Mouse (Mus musculus): ENCODE results near the gene Rab4a.
A peak's percentile ranks its signal among the peaks of the same experiment; 100 is the strongest.

Rab4a gene

DNA sequence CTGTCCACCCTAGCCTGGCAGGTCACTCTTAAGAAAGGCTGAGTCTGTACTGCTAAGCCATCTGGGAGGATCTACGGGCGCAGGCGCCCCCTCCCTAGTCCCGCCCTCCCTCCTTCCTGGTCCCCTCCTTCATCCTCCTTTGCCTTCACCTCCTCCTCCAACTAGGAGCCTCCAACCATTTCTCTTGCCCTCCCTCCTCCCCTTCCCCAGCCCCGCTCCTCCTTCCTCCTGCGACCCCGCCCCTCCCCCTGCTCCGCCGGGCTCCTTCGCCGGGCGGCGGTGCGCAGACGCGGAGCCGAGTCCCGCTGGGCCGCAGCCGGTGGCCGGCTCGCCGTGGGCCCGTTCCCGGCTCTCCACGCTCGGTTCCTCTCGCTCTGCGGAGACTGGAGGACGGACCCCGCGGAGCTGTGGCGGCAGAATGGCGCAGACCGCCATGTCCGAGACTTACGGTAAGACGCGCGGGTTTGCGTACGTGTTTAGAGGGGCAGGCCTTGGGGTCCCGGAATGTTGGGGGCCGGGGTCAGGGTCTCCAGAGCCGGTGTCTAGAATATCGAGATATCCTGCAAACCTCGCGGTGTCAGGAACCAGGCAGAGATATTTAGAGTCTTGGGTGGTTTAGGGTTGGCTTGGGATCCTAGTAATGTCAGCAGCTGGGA lies at the start of gene Rab4a:
TSS of gene Rab4a (plus strand) at position 268 of the 656 bp plus-strand sequence.
- peak; percentile 88 for DNase-seq (ENCODE audit: low spot score)

DNA sequence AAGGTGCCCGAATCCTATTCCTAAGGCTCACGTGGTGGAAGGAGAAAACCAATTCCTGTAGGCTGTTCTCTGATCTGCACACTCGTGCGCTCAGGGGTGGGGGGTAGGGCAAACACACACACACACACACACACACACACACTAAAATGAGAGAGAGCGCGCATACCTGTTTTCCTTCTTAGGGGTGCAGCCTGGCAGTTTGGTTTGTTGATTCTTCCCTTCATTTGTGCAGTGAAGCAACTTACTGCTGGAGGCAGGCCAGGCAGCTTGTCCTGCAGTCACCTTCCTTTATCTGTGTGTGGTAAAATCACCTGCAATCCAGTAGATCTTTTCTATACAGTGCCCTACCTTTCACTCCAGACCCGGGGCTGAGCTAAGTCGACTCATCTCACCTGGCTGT lies 48.9 kb upstream of the Rab4a start:
- no peak for DNase-seq (ENCODE audit: low spot score)

DNA sequence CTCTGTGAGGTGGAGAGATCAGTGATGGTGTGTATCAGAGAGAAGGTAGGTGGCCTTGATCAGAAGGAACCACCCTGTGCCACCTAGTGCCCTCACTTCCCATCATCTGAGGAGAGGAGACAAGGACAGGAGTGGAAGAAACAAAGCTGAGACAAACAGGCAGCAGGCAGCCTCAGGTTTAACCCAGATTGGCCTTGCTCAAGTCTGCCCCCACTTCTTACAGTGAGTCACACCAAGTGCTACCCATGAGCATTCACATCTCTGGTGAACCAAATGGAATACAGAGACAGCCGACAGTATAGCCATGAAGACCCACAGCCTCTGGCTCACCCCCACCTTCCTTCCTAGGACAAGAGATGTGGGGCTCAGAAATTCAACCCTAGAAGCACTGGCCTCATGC lies 46.9 kb upstream of the Rab4a start:
- no peak for DNase-seq (ENCODE audit: low spot score)

DNA sequence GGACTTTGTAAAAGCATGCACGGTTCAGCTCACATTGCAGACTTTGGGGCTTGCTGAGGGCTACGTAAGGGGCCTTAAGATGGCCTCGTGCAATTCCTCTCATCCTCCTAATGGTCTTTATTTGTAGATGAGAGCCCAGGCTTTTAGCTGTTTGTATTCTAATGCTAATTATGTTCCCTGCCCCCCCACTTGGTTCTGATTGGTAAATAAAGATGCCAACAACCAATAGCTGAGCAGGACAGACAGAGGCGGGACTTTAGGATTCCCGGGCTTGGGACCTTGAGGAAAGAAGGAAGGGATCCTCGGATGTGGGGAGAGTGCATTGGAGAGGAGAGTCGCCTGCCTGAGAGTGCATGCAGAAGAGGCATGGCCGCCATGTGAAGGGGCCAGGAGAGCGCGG lies 45.9 kb upstream of the Rab4a start:
- DNase-seq (ENCODE audit: low spot score): no peak

DNA sequence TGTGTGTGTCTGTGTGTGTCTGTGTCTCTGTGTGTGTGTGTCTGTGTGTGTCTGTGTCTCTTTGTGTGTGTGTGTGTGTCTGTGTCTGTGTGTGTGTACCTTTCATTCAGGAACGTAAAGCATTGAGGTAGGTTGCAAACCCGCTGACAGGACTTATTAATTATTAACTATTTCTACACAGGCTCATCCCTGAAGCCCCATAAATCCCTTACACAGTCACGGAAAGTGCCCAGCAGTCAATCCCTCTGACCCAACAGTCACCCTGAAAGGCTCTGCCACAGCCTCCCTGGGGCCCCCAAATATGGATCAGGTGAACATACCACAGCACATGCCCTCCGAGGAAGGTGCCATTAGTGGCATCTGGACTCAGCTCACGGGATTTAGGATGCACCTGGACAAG lies 45.2 kb upstream of the Rab4a start:
- no peak for DNase-seq (ENCODE audit: low spot score)

DNA sequence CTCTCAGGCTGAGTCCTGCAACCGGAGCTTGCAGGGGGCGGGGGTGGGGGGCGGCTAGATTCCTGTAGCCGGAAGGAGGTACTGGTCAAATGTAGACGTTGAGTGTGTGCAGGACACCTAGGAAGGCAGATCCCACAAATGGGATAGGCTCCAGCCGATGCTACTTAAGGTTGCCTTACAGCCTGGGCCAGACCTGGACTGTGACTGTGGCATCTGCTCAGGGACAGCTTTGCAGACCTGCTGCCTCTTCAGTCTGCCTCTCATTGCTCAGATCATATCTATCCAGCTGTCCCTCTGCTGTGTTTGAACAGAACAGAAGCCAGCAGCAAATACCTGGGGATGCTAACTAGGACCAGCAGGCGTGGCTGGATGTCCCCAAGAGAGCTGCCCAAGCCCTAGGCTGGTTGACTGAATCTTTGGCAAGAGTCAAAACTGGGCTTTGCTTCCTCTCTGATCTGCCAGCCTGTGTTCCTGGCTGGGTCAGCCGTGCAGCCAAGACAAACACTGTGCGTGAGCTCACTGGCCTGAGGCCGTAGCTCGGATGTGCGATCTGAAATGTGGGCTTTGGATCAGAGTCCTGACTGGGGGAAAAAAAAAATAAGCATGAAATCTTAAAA lies 44.4 kb upstream of the Rab4a start:
- peak; percentile 43 for DNase-seq (ENCODE audit: low spot score)

DNA sequence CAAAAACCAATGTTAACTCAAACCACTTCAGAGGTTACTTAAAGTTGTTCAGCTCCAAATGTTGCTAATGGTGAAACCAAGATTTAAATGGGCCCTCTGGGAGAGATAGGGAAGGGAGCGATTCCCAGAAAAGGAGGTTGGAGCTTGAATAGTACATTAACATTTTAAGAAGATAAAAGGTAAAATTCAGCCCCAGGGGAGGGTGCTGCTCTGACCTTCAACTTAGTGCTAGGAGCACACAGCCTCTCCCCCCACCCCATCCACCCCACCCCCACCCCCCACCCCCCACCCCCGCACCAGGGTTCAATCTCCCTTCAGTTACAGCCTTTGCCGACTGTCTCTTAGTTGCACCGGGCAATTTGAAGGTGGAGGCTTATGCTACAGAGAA lies 43.9 kb upstream of the Rab4a start:
- DNase-seq (ENCODE audit: low spot score): no peak

DNA sequence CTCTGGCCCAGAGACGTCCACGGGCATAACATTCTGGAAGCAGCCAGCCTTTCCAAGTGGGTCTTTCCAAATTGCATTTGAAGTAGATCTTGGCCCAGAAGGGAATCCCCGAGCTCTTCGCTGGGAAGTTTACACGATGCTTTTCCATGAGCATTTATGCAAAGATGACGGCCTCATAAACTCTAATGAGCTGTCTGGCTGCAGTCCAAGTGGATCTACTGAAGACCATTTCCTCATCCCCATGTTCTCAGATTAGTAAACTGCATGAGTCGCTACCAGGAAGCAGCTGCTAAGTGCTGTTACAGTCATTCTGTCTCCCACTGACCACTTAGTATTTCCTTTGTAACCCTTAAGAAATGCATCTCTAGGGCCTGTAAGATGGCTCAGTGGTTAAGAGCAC lies 42.4 kb upstream of the Rab4a start:
- DNase-seq (ENCODE audit: low spot score): no peak

DNA sequence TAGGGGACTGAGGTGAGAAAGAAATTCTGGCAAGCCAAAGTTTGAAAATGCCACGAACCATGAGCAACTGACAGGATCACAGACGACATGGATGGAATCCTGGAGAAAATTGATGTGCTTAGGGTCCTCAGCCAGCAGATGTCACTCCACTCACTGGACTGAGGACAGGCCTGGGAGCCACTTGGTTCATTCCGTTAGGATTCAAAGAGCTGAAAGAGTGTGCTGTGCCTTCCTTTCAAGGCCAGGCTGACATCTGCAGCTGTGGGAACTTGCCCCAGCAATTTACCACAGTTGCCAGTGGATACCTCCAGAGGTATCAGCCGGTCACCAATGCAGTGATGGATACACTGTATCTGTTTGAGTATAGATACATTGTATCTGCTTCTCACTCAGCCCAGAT lies 41.1 kb upstream of the Rab4a start:
- DNase-seq (ENCODE audit: low spot score): no peak

DNA sequence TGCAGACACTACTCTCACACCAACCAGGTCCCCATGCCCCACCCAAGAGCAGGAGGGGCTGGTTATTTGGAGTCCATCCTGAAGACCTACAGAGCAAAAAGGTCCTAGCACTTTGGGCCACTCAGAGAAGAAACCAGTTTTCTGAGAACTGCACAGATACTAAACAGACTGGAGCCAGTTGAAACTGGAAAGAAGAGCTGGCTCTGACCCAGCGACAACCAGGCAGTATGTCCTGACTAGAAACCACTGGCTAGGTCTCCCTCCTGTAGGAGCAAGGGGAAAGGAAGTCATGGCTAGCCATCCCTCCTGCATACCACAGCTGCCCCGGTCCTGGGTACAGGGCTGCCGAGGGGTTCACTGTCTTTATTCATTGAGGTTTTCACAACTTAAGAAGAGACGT lies 39.3 kb upstream of the Rab4a start:
- no peak for DNase-seq (ENCODE audit: low spot score)

DNA sequence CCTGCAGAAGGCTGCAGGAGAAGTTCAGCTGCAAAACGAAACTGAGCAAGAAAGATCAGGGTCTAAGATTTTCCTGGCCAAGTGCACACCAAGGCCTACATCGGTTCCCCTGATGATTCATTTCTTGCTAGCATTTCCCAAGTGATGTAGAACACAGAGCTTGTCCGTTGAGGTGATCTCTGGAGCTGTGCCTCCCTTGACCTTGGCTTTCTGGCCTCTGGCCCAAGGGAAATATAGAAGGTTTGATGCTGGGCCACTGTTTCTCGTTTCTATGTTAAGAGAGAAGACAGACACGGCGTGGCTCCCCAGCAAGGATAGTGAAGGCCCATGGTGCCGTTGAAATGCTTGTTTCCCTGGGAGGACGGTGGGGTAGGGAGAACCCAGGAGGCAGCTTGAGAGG lies 37.9 kb upstream of the Rab4a start:
- DNase-seq (ENCODE audit: low spot score): no peak

DNA sequence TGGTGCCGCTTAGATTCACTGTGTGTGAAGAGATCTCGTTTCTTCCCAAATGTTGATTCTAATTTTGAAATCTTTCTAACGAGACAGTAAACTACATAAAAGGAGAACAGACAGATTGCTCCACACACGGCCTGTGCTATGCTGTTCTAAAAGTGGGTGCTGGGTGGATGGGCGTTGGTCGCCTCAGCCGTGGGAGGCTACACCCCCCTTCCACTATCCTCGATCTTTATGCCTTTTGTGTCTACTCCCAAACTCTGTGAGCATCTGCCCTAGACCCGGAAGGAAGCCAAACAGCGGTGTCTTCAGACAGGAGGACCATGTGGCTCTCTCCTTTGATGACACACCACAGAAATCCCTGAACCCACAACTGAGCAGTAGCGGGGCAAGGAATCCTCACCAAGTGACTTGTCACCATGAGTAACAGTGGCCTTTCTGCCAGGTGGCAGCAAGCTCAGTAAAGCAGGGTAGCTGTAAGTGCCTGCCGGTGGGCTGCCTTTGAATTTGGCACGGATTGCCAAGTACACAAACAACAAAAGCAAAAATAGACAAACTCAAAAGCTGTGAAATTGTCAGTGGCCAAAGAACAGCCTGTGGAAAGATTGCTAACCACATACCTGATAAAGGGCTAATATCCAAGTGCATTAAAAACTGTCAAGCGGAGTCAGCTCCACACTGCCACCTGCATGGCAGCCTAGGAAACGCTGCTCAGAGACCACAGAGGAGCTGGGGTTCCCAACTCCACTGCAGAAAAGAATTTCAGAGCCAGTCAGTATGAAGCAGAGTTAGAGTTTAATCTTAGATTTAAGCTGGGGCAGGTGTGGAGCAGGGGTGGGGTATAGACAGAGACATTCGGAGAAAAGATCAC lies 37.1 kb upstream of the Rab4a start:
- peak; percentile 55 for DNase-seq (ENCODE audit: low spot score)

DNA sequence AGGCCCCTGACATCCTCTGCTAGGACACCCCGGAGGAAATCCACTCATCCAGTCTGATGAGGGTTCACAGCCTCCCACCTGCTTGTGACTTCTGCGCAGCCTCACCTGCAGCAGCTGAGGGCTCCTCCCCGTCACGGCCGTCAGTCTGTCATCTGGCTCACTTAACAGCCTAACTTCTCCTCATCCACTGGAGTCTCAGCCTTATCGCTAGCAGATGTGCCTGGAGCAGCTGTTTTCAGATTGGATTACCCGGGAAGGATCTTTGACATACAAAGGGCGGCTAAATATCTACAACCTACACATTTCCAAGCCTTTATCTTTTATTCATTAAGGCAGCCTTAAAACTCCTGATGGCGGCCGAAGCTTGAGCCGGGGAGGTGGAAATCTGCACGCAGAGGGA lies 32.3 kb upstream of the Rab4a start:
- no peak for DNase-seq (ENCODE audit: low spot score)

DNA sequence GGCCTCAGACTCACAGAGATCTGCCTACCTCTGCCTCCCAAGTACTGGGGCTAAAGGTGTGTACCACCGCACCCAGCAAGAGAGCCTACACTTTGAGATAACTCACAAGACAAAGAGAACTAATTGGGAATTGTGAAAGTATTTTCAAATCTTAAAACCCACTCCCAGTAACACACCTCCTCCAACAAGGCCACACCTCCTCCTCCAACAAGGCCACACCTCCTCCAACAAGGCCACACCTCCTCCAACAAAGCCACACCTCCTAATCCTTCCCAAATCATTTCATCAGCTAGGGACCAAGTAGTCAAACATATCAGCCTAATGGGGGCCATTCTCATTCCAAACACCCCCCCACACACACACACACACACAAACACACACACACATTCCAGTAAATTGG lies 31.3 kb upstream of the Rab4a start:
- no peak for DNase-seq (ENCODE audit: low spot score)

DNA sequence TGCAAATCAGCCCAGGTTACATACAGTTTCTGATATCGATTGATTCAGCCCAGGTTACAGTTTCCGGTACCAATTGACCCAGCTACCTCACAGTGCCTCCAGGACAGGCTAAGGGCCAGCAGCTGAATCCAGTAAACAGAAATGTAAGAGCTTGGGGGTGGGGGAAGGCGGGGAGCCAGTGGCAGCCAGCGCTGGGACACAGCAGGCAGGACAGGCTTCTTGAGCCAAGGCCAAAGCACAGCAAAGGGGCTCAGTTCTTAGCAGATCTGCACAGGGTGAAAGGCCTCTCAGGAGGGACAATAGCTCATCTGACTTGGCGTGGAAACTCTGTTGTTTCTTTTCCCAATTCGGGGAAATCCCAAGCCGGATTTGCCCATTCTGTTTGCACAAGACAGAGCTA lies 28.5 kb upstream of the Rab4a start:
- DNase-seq (ENCODE audit: low spot score): peak; percentile 33

DNA sequence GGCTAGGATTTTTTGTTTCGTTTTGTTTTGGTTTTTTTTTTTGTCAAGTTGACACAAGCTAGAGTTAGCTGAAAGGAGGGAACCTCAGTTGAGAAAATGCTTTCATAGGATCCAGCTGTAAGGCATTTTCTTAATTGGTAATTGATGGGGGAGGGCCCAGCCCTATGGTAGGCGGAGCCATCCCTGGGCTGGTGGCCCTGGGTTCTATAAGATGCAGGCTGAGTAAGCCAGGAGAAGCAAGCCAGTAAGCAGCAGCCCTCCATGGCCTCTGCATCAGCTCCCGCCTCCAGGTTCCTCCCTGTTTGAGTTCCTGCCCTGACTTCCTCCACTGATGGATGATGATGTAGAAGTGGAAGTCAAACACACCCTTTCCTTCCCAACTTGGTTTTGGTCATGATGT lies 25.3 kb upstream of the Rab4a start:
- no peak for DNase-seq (ENCODE audit: low spot score)

DNA sequence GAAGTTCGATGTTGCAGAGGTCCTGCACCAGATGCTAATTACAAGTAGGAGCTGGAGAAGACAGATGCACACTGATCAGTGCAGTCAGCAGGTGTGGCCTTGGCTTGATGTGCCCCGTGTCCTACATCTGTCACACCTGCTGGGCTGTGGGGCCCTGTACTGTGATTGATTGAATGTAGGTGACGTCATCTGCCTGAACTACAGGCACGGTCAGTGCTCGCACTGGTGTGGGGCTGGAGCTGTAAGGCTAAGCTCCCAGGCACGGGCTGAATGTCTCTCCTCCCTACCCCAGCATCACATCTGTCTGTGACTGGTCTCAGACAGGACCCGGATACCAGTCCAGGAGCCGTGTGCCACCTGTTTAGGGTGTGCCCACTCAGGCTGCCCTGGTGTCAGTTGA lies 24.5 kb upstream of the Rab4a start:
- DNase-seq (ENCODE audit: low spot score): no peak

DNA sequence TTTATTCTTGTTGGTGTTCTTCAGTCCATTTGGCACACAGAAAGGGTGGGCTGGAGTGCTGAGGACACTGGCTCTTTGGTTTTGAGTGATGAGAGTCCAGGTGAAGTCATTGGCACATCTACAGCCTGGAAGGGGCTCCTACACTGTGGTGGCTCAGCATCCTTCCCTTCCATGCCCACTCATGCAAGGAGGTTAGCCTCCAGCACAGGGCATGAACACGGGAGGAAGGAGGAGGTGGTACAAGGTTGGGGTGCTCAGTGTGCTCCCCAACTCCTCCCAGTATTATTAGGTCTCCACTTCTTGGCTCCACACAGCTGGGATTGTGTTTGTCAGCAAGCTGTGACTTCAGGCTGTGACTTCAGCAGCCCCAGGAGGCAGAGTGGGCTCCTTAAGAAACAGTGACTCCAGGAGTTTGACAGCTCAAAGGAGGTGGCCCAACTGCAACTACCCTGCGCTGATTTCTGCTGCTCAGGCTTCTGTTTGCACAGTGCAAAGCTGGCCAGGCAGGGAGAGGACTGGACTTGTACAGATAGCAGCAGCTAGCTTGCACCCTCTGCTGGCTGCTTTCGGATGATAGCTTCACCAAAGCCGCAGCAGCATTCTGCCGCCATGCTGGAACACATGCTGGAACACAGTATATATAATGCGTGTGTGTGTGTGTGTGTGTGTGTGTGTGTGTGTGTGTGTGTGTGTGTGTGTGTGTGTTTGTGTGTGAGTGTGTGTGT lies 22.1 kb upstream of the Rab4a start:
- DNase-seq (ENCODE audit: low spot score): peak; percentile 77

DNA sequence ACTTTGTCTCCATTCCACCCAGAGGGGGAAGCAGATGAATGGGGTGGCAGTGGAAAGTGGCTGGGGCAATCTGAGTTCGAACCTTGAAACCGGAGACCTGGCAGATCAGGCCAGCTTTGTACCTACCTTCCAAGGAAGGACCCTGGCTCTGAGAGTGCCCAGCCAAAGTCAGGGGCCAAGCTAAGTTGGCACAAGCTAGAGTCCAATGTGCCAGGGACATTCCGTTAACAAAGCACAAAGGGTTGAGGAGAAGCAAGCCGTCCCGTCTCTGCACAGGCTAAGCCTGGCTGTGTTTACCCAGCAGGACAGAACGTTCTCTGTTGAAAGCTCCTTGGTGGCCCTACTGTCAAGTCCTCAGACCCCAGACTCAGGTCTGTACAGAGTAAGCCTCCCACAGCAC lies 19.6 kb upstream of the Rab4a start:
- DNase-seq (ENCODE audit: low spot score): no peak

DNA sequence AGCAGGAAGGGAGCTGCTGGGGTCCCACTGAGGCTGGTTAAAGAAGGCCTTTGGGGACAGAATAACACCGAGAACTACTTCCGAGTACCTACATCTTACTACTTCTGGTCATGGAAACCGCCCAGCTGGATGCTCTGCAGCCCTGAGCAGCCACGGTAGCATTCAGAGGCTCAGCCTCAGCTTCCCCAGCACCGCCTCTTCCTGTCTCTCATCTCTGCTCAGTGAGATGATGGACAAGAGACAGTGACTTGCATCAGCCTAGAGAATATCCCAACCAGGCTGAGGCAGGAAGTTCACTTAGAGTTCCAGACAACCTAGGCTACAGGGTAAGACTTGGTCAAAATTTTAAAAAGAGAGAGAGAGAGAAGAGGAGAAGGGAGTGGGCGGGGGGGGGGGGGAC lies 19.1 kb upstream of the Rab4a start:
- DNase-seq (ENCODE audit: low spot score): no peak

DNA sequence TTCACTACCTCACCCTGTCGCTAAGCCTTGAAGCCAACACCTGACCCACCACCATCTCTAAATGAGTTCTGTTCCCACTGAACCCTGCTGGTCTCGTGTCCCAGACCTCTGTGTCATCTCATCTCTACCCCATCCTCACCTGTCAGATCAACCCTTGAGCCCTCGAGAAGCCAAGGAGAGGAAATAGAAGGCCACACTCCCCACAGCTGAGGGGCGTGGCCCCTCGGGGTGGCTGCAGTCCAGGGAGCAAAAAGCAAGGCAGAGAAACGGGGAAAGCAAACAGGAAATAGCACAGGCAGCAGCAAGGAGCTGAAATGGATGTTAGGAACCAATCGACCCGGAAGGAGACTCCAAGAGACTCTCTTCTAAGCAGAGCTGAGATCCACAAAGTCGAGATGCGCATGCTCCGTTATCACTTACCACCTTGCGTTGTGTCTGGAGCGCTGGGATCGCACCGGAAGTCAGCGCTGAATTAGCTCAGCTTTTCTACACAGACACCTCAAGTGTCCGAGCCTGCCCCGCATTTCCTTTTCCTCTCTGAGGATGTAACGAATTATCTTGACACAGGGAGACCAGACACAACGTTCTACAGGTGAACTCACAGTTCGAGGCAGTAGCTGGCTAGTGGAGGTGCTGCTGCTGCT lies 18.4 kb upstream of the Rab4a start:
- DNase-seq (ENCODE audit: low spot score): no peak

Measured in ovary, postnatal 36 days (tissue).